ENCODE assay signal across 21 mouse cellular contexts in genomic region chr2:116042934-116043698, GRCm38 (mm10). TPM values are rescaled to one million over a fixed set of nuclear protein-coding genes. Genes with fewer than 3 reads are reported as not detected.
DNase-seq lines count a peak whose midpoint lies in the region; ATAC-seq lines count a peak whose summit lies in the region.
"Had no signal": no experiment of that assay in that cellular context is flagged by ENCODE, and none has a peak within 500 bp of the region (broad histone marks: within the 10 kb centered on the region; RNA-seq: fewer than 3 reads in every experiment).

No protein-coding gene starts in this region.

- no peaks in the 10 kb centered on the region for H3K36me3 ChIP-seq in forebrain, embryonic 11.5 days (ENCODE audit: control insufficient read depth, insufficient read depth, low read length)
- H3K36me3 ChIP-seq in forebrain, embryonic 10.5 days (replicated peaks): peaks cover 44% of the 10 kb centered on the region
- H3K36me3 ChIP-seq in forebrain, embryonic 12.5 days (replicated peaks): peaks cover 28% of the 10 kb centered on the region
- H3K36me3 ChIP-seq in hindbrain, embryonic 15.5 days: no peaks in the 10 kb centered on the region; the same call in 1 of the 2 replicates
- no peaks in the 10 kb centered on the region for H3K36me3 ChIP-seq in midbrain, embryonic 16.5 days (ENCODE audit: control insufficient read depth, insufficient read depth, low read length)
- H3K36me3 ChIP-seq: liver, embryonic 13.5 days had no signal

- peak; percentile 65 for ATAC-seq in forebrain, embryonic 11.5 days (replicated peaks; ENCODE audit: low FRiP score)
- ATAC-seq in forebrain, embryonic 12.5 days (ENCODE audit: low FRiP score): peak; percentile 62
- ATAC-seq in hindbrain, embryonic 15.5 days (ENCODE audit: low FRiP score, low read depth): peak; percentile 27; the same call in 1 of the 2 replicates
- ATAC-seq in midbrain, embryonic 16.5 days: peak; percentile 59

- no peak overlapping the region; the same call in 1 of the 2 replicates for H3K4me2 ChIP-seq in forebrain, embryonic 11.5 days (ENCODE audit: low read depth, low read length, severe bottlenecking)
- H3K4me2 ChIP-seq in forebrain, embryonic 12.5 days: peak overlapping the region; percentile 35
- H3K4me2 ChIP-seq in hindbrain, embryonic 15.5 days: peak overlapping the region; percentile 26
- peak overlapping the region; percentile 27 for H3K4me2 ChIP-seq in midbrain, embryonic 16.5 days (ENCODE audit: low read length)
- H3K4me2 ChIP-seq: embryonic facial prominence, embryonic 13.5 days; liver, embryonic 13.5 days had no signal

- no peak for DNase-seq in forebrain, embryonic 11.5 days (ENCODE audit: low spot score)
- DNase-seq in forebrain, embryonic 10.5 days (ENCODE audit: extremely low spot score, low spot score): no peak
- no peak for DNase-seq in left cerebral cortex, postnatal 10 days (ENCODE audit: extremely low spot score in 1 of 2, low spot score in 2 of 2)
- no peak for DNase-seq in ovary, postnatal 36 days (ENCODE audit: low spot score)
- no peak for DNase-seq in layer of hippocampus, postnatal 25 days (ENCODE audit: extremely low spot score in 1 of 2, low spot score in 1 of 2)
- DNase-seq: adrenal gland, postnatal 25 days; cerebellum, postnatal 14 days; gastrocnemius, postnatal 10 days; heart, adult 2 months; left cerebral cortex, postnatal 4 days; liver, embryonic 13.5 days; right cerebral cortex, adult 18-20 months; thymus, postnatal 36 days had no signal

- WGBS in forebrain, embryonic 11.5 days: 53% methylated on average over 12 of the region's 12 CpGs
- WGBS in forebrain, embryonic 10.5 days: 83% methylated on average over 12 of the region's 12 CpGs
- 26% methylated on average over 12 of the region's 12 CpGs for WGBS in forebrain, embryonic 12.5 days
- 32% methylated on average over 12 of the region's 12 CpGs for WGBS in hindbrain, embryonic 15.5 days
- 28% methylated on average over 12 of the region's 12 CpGs for WGBS in midbrain, embryonic 16.5 days

- H3K27ac ChIP-seq in forebrain, embryonic 11.5 days (ENCODE audit: low read depth, low read length): peak overlapping the region; percentile 14; the same call in 1 of the 2 replicates
- H3K27ac ChIP-seq in forebrain, embryonic 10.5 days: no peak overlapping the region
- peak overlapping the region; percentile 59; the same call in 1 of the 2 replicates for H3K27ac ChIP-seq in forebrain, embryonic 12.5 days
- H3K27ac ChIP-seq in hindbrain, embryonic 15.5 days (replicated peaks): peak overlapping the region; percentile 70
- peak overlapping the region; percentile 56; the same call in 1 of the 2 replicates for H3K27ac ChIP-seq in midbrain, embryonic 16.5 days (ENCODE audit: low read length)
- H3K27ac ChIP-seq: embryonic facial prominence, embryonic 13.5 days; heart, adult 2 months; kidney, postnatal 0 days; liver, embryonic 13.5 days; stomach, postnatal 0 days had no signal

- intact Hi-C loops in left cerebral cortex, postnatal 10 days (cut with DNase I): no loop called here

- H3K4me1 ChIP-seq in forebrain, embryonic 11.5 days (replicated peaks; ENCODE audit: control insufficient read depth, insufficient read depth, low read length): peaks cover 12% of the 10 kb centered on the region; the same call in 1 of the 2 replicates
- H3K4me1 ChIP-seq in forebrain, embryonic 10.5 days: peaks cover 56% of the 10 kb centered on the region
- peaks cover 41% of the 10 kb centered on the region for H3K4me1 ChIP-seq in forebrain, embryonic 12.5 days
- H3K4me1 ChIP-seq in hindbrain, embryonic 15.5 days (replicated peaks): peaks cover 44% of the 10 kb centered on the region
- peaks cover 19% of the 10 kb centered on the region for H3K4me1 ChIP-seq in midbrain, embryonic 16.5 days (ENCODE audit: control insufficient read depth, insufficient read depth, low read length)
- H3K4me1 ChIP-seq: liver, embryonic 13.5 days had no signal

- H3K9me3 ChIP-seq in forebrain, embryonic 11.5 days (ENCODE audit: control insufficient read depth, low read length): no peaks in the 10 kb centered on the region
- H3K9me3 ChIP-seq in forebrain, embryonic 10.5 days: no peaks in the 10 kb centered on the region
- no peaks in the 10 kb centered on the region for H3K9me3 ChIP-seq in forebrain, embryonic 12.5 days
- no peaks in the 10 kb centered on the region for H3K9me3 ChIP-seq in hindbrain, embryonic 15.5 days
- no peaks in the 10 kb centered on the region for H3K9me3 ChIP-seq in midbrain, embryonic 16.5 days (replicated peaks; ENCODE audit: control insufficient read depth, low read length, poor library complexity, severe bottlenecking)
- H3K9me3 ChIP-seq: embryonic facial prominence, embryonic 13.5 days; liver, embryonic 13.5 days had no signal

- H3K4me3 ChIP-seq in forebrain, embryonic 11.5 days (ENCODE audit: low read depth, low read length): no peak overlapping the region
- no peak overlapping the region for H3K4me3 ChIP-seq in forebrain, embryonic 10.5 days
- H3K4me3 ChIP-seq in forebrain, embryonic 12.5 days (replicated peaks): no peak overlapping the region
- 0 out of 2 replicates have a peak overlapping the region, but pooled peaks have one; percentile 0 for H3K4me3 ChIP-seq in hindbrain, embryonic 15.5 days
- H3K4me3 ChIP-seq in midbrain, embryonic 16.5 days (ENCODE audit: low read depth, low read length): no peak overlapping the region
- H3K4me3 ChIP-seq: embryonic facial prominence, embryonic 13.5 days; heart, adult 2 months; liver, embryonic 13.5 days had no signal

- H3K9ac ChIP-seq in forebrain, embryonic 11.5 days (ENCODE audit: low read length): no peak overlapping the region
- no peak overlapping the region for H3K9ac ChIP-seq in forebrain, embryonic 12.5 days
- H3K9ac ChIP-seq in hindbrain, embryonic 15.5 days: no peak overlapping the region
- H3K9ac ChIP-seq in midbrain, embryonic 16.5 days (ENCODE audit: low read depth, low read length): no peak overlapping the region
- H3K9ac ChIP-seq: embryonic facial prominence, embryonic 13.5 days; liver, embryonic 13.5 days had no signal

- H3K27me3 ChIP-seq in forebrain, embryonic 11.5 days (ENCODE audit: control insufficient read depth, insufficient read depth, low read length): no peaks in the 10 kb centered on the region
- H3K27me3 ChIP-seq in forebrain, embryonic 10.5 days (ENCODE audit: poor library complexity, severe bottlenecking): no peaks in the 10 kb centered on the region
- no peaks in the 10 kb centered on the region for H3K27me3 ChIP-seq in forebrain, embryonic 12.5 days
- no peaks in the 10 kb centered on the region for H3K27me3 ChIP-seq in hindbrain, embryonic 15.5 days
- no peaks in the 10 kb centered on the region for H3K27me3 ChIP-seq in midbrain, embryonic 16.5 days (ENCODE audit: control insufficient read depth, insufficient read depth, low read depth, low read length)
- H3K27me3 ChIP-seq: CH12.LX; embryonic facial prominence, embryonic 13.5 days; liver, embryonic 13.5 days had no signal

RNA-seq across cellular contexts. Expression of gene Meis2, which starts 22.5 kb away (rescaled TPM):
- 75.4 and 77.2 TPM in 2 replicates for polyA plus RNA-seq in forebrain, embryonic 11.5 days (2014; fragmentation: Nextera tagmentation; extraction: Ambion mirVana)
- polyA plus RNA-seq in forebrain, embryonic 10.5 days (2016; fragmentation: Nextera tagmentation; extraction: Ambion mirVana): 32.5 TPM in 2 replicates
- polyA plus RNA-seq in forebrain, embryonic 12.5 days (2016; fragmentation: Nextera tagmentation; extraction: Ambion mirVana): 104 and 111 TPM in 2 replicates
- polyA plus RNA-seq in hindbrain, embryonic 15.5 days (2015; fragmentation: Nextera tagmentation; extraction: Ambion mirVana): 139 and 140 TPM in 2 replicates
- polyA plus RNA-seq in midbrain, embryonic 16.5 days (2015; fragmentation: Nextera tagmentation; extraction: Ambion mirVana): 62.5 and 70.2 TPM in 2 replicates
- 100 to 1,000 TPM in 1 of 2 experiments, 10 to 100 TPM in 1; 98.2 to 110 TPM for total RNA-seq in left cerebral cortex, postnatal 10 days (2021)
- total RNA-seq in layer of hippocampus, postnatal 25 days (2021): 10 to 100 TPM; 36.0 to 46.4 TPM
- total RNA-seq: CH12.LX; megakaryocyte progenitor cell, adult 5-6 weeks had no signal
